31 mouse cellular contexts compared by ENCODE assay signal in genomic region chr4:59645610-59646009, GRCm38 (mm10). TPM values are rescaled to one million over a fixed set of nuclear protein-coding genes. Genes with fewer than 3 reads are reported as not detected.
A peak's percentile ranks its signal among the peaks of the same experiment; 100 is the strongest.
DNase-seq lines count a peak whose midpoint lies in the region; ATAC-seq and TF ChIP-seq lines count a peak whose summit lies in the region.
"Had no signal": no experiment of that assay in that cellular context is flagged by ENCODE, and none has a peak within 500 bp of the region (broad histone marks: within the 10 kb centered on the region; RNA-seq: fewer than 3 reads in every experiment).

No protein-coding gene starts in this region.

- no peak for TF ChIP-seq RAD21 in MEL (IDR thresholded peaks at IDR 0.05; ENCODE audit: low read depth, low read length)

- H3K4me2 ChIP-seq in liver, embryonic 15.5 days, result peak overlapping the region; percentile 58
- no peak overlapping the region for H3K4me2 ChIP-seq in midbrain, embryonic 14.5 days (ENCODE audit: low read length)
- H3K4me2 ChIP-seq in forebrain, embryonic 13.5 days, result no peak overlapping the region
- H3K4me2 ChIP-seq: embryonic facial prominence, embryonic 12.5 days; forebrain, embryonic 12.5 days; intestine, embryonic 15.5 days; limb, embryonic 15.5 days; lung, embryonic 15.5 days; midbrain, embryonic 11.5 days; neural tube, embryonic 13.5 days had no signal

- no peak for TF ChIP-seq EP300 in MEL (IDR thresholded peaks at IDR 0.05; ENCODE audit: low read depth in 1 of 2, low read length in 2 of 2)

- peaks cover 2% of the 10 kb centered on the region; the same call in 1 of the 2 replicates for H3K79me2 ChIP-seq in MEL (ENCODE audit: control insufficient read depth, insufficient read depth, low read length, poor library complexity)

- H3K4me3 ChIP-seq in G1E (ENCODE audit: low read depth, low read length) (peak overlapping the region; percentile 44; the same call in 1 of the 2 replicates), MEL (ENCODE audit: control insufficient read depth in 1 of 2, insufficient read depth in 1 of 2, low read depth in 2 of 2, low read length in 2 of 2) (peak overlapping the region; percentile 32 to 49; a peak in 3 of 4 replicates)
- peak overlapping the region; percentile 32 for H3K4me3 ChIP-seq in liver, embryonic 15.5 days (replicated peaks)
- no peak overlapping the region for H3K4me3 ChIP-seq in midbrain, embryonic 14.5 days (replicated peaks; ENCODE audit: low read depth, low read length)
- no peak overlapping the region for H3K4me3 ChIP-seq in forebrain, embryonic 13.5 days
- H3K4me3 ChIP-seq: embryonic facial prominence, embryonic 12.5 days; forebrain, embryonic 12.5 days; heart, adult 2 months; intestine, embryonic 15.5 days; limb, embryonic 10.5 days; limb, embryonic 15.5 days; lung, embryonic 15.5 days; myocyte; neural tube, embryonic 13.5 days had no signal

- no peak for DNase-seq in G1E (ENCODE audit: low spot score)
- peak; percentile 32 for DNase-seq in MEL (ENCODE audit: low read depth, low spot score)
- peak; percentile 38 for DNase-seq in liver
- DNase-seq in gastrocnemius, postnatal 10 days, result no peak
- DNase-seq in midbrain, embryonic 14.5 days, result no peak
- DNase-seq: adrenal gland, adult 8-10 months; B cell, adult 2 months; cerebellum, adult 11 months; cerebellum, adult 9-10 months; embryo, embryonic 11 days; gastrocnemius, postnatal 36 days; heart, adult 2 months; heart, postnatal 14 days; kidney, adult 9 months; kidney, postnatal 10 days; lung, postnatal 36 days; retina, postnatal 1 day; right cerebral cortex, postnatal 14 days; thymus, postnatal 4 days had no signal

- H3K36me3 ChIP-seq in G1E (replicated peaks) (peaks cover 2% of the 10 kb centered on the region), MEL (ENCODE audit: control insufficient read depth in 1 of 2, insufficient read depth in 2 of 2, low read length in 2 of 2) (peaks cover 0 to 24% of the 10 kb centered on the region in 2 experiments; a peak in 2 of 4 replicates)
- H3K36me3 ChIP-seq in liver, embryonic 15.5 days (replicated peaks), result no peaks in the 10 kb centered on the region
- no peaks in the 10 kb centered on the region for H3K36me3 ChIP-seq in midbrain, embryonic 14.5 days (ENCODE audit: control insufficient read depth, insufficient read depth, low read length)
- H3K36me3 ChIP-seq in forebrain, embryonic 13.5 days (ENCODE audit: poor library complexity, severe bottlenecking), result no peaks in the 10 kb centered on the region
- H3K36me3 ChIP-seq: embryonic facial prominence, embryonic 12.5 days; forebrain, embryonic 12.5 days; intestine, embryonic 15.5 days; limb, embryonic 10.5 days; limb, embryonic 15.5 days; lung, embryonic 15.5 days; neural tube, embryonic 13.5 days had no signal

- peak overlapping the region; percentile 55 for H3K27ac ChIP-seq in MEL (ENCODE audit: control insufficient read depth, low read depth, low read length)
- H3K27ac ChIP-seq in liver, embryonic 15.5 days (replicated peaks), result peak overlapping the region; percentile 86
- H3K27ac ChIP-seq in midbrain, embryonic 14.5 days (replicated peaks; ENCODE audit: low read depth, low read length), result no peak overlapping the region
- no peak overlapping the region for H3K27ac ChIP-seq in forebrain, embryonic 13.5 days
- H3K27ac ChIP-seq: embryonic facial prominence, embryonic 12.5 days; forebrain, embryonic 12.5 days; heart, adult 2 months; hindbrain, postnatal 0 days; intestine, embryonic 15.5 days; limb, embryonic 10.5 days; limb, embryonic 15.5 days; lung, embryonic 15.5 days; neural tube, embryonic 13.5 days had no signal

- H3K4me1 ChIP-seq in G1E (ENCODE audit: insufficient read depth, low read depth, low read length), result peaks cover 84% of the 10 kb centered on the region
- peaks cover 13 to 18% of the 10 kb centered on the region in 2 experiments for H3K4me1 ChIP-seq in MEL (ENCODE audit: control insufficient read depth in 1 of 2, insufficient read depth in 2 of 2, low read length in 2 of 2)
- H3K4me1 ChIP-seq in liver, embryonic 15.5 days (replicated peaks), result peaks cover 80% of the 10 kb centered on the region
- peaks cover 13% of the 10 kb centered on the region; the same call in 1 of the 2 replicates for H3K4me1 ChIP-seq in midbrain, embryonic 14.5 days (ENCODE audit: control insufficient read depth, insufficient read depth, low read length)
- peaks cover 22% of the 10 kb centered on the region for H3K4me1 ChIP-seq in forebrain, embryonic 13.5 days
- H3K4me1 ChIP-seq: embryonic facial prominence, embryonic 12.5 days; intestine, embryonic 15.5 days; limb, embryonic 15.5 days had no signal

- H3K27me3 ChIP-seq in G1E (ENCODE audit: insufficient read depth, low read length) (no peaks in the 10 kb centered on the region), MEL (ENCODE audit: control insufficient read depth in 1 of 2, insufficient read depth in 2 of 2, low read length in 2 of 2) (no peaks in the 10 kb centered on the region)
- no peaks in the 10 kb centered on the region for H3K27me3 ChIP-seq in liver, embryonic 15.5 days
- no peaks in the 10 kb centered on the region for H3K27me3 ChIP-seq in midbrain, embryonic 14.5 days (ENCODE audit: control insufficient read depth, insufficient read depth, low read length)
- H3K27me3 ChIP-seq in forebrain, embryonic 13.5 days, result no peaks in the 10 kb centered on the region
- H3K27me3 ChIP-seq: embryonic facial prominence, embryonic 12.5 days; forebrain, embryonic 12.5 days; intestine, embryonic 15.5 days; limb, embryonic 15.5 days; lung, embryonic 15.5 days; neural tube, embryonic 13.5 days had no signal

- 29% methylated on average over 2 of the region's 2 CpGs for WGBS in liver, embryonic 15.5 days (ENCODE audit: insufficient replicate concordance)
- whole genome bisulfite sequencing in midbrain, embryonic 14.5 days, result 100% methylated on average over 2 of the region's 2 CpGs
- WGBS in forebrain, embryonic 13.5 days, result 98% methylated on average over 2 of the region's 2 CpGs

- peak overlapping the region; percentile 61 for H3K9ac ChIP-seq in MEL (ENCODE audit: control insufficient read depth, low read depth, low read length, poor library complexity, severe bottlenecking)
- H3K9ac ChIP-seq in liver, embryonic 15.5 days, result peak overlapping the region; percentile 35; the same call in 1 of the 2 replicates
- no peak overlapping the region for H3K9ac ChIP-seq in midbrain, embryonic 14.5 days (replicated peaks; ENCODE audit: low read length)
- no peak overlapping the region for H3K9ac ChIP-seq in forebrain, embryonic 13.5 days
- H3K9ac ChIP-seq: embryonic facial prominence, embryonic 12.5 days; forebrain, embryonic 12.5 days; intestine, embryonic 15.5 days; limb, embryonic 15.5 days; lung, embryonic 15.5 days; neural tube, embryonic 13.5 days had no signal

- TF ChIP-seq CTCF in G1E (IDR thresholded peaks at IDR 0.05; ENCODE audit: low read depth, low read length) (no peak), MEL (IDR thresholded peaks at IDR 0.05 in 2 of 3, conservative IDR thresholded peaks at IDR 0.05 in 1 of 3; ENCODE audit: control insufficient read depth in 1 of 3, insufficient read depth in 1 of 3, low read depth in 2 of 3, low read length in 3 of 3, poor library complexity in 1 of 3, severe bottlenecking in 1 of 3) (no peak)

- no peak for ATAC-seq in G1E (ENCODE audit: extremely low read depth, insufficient number of reproducible peaks, low FRiP score, poor library complexity, severe bottlenecking)
- peak; percentile 46 for ATAC-seq in liver, embryonic 15.5 days (ENCODE audit: insufficient read depth)
- ATAC-seq in midbrain, embryonic 14.5 days (ENCODE audit: low FRiP score, low TSS enrichment), result no peak
- ATAC-seq in forebrain, embryonic 13.5 days, result no peak
- ATAC-seq: hindbrain, postnatal 0 days had no signal

- no peaks in the 10 kb centered on the region for H3K9me3 ChIP-seq in G1E (replicated peaks)
- H3K9me3 ChIP-seq in MEL (replicated peaks; ENCODE audit: insufficient read depth, low read length), result no peaks in the 10 kb centered on the region
- no peaks in the 10 kb centered on the region for H3K9me3 ChIP-seq in liver, embryonic 15.5 days (replicated peaks)
- H3K9me3 ChIP-seq in midbrain, embryonic 14.5 days (ENCODE audit: control insufficient read depth, low read length), result no peaks in the 10 kb centered on the region
- H3K9me3 ChIP-seq in forebrain, embryonic 13.5 days (replicated peaks), result no peaks in the 10 kb centered on the region
- H3K9me3 ChIP-seq: embryonic facial prominence, embryonic 12.5 days; forebrain, embryonic 12.5 days; intestine, embryonic 15.5 days; limb, embryonic 10.5 days; limb, embryonic 15.5 days; lung, embryonic 15.5 days; neural tube, embryonic 13.5 days had no signal

- TF ChIP-seq POLR2A in MEL (IDR thresholded peaks at IDR 0.05; ENCODE audit: control insufficient read depth in 1 of 2, insufficient read depth in 1 of 2, low read depth in 1 of 2, low read length in 2 of 2, poor library complexity in 1 of 2), result no peak

TF ChIP-seq in MEL, 35 proteins besides CTCF, POLR2A, EP300 and RAD21 (continues in another document):
- TF ChIP-seq POLR2AphosphoS2 (IDR thresholded peaks at IDR 0.05; ENCODE audit: low read length) (no peak), TBP (IDR thresholded peaks at IDR 0.05; ENCODE audit: low read depth, low read length) (no peak), E2F4 (IDR thresholded peaks at IDR 0.05; ENCODE audit: borderline replicate concordance, low read depth, low read length) (no peak), MAX (IDR thresholded peaks at IDR 0.05; ENCODE audit: low read length) (no peak), BHLHE40 (IDR thresholded peaks at IDR 0.05; ENCODE audit: borderline replicate concordance, low read depth, low read length) (no peak), KAT2A (conservative IDR thresholded peaks at IDR 0.05; ENCODE audit: low read depth, low read length) (no peak), HCFC1 (IDR thresholded peaks at IDR 0.05; ENCODE audit: low read depth, low read length) (no peak), CHD1 (IDR thresholded peaks at IDR 0.05; ENCODE audit: low read depth, low read length) (no peak), ZNF384 (IDR thresholded peaks at IDR 0.05; ENCODE audit: low read depth, low read length) (no peak), ZC3H11A (IDR thresholded peaks at IDR 0.05; ENCODE audit: low read depth, low read length) (no peak), JUND (IDR thresholded peaks at IDR 0.05; ENCODE audit: low read depth, low read length) (no peak), NRF1 (IDR thresholded peaks at IDR 0.05; ENCODE audit: insufficient read depth, low read depth, low read length, poor library complexity, severe bottlenecking) (no peak)

RNA-seq across cellular contexts. Expression of gene E130308A19Rik, which starts 19.6 kb away (rescaled TPM):
- total RNA-seq in G1E (2014; fragmentation: Nextera tagmentation) (30.8 and 33.8 TPM in 2 replicates), G1E (2017) (7.0 and 8.1 TPM in 2 replicates), MEL (2012; rRNA removed) (4.0 and 5.6 TPM in 2 replicates)
- polyA plus RNA-seq in G1E (2012) (6.1 and 7.5 TPM in 2 replicates), MEL (2012; ENCODE audit: insufficient read depth in 1 of 2, insufficient read length in 2 of 2, low read depth in 1 of 2, low replicate concordance in 2 of 2, missing spikeins in 1 of 2) (10 to 100 TPM in 1 of 2 experiments, not detected in 1; 12.5 TPM)
- polyA plus RNA-seq in liver, embryonic 15.5 days (2015; fragmentation: Nextera tagmentation; extraction: Ambion mirVana), result 9.8 and 9.9 TPM in 2 replicates
- total RNA-seq in gastrocnemius, postnatal 10 days (2021), result 1 to 10 TPM; 7.0 to 7.7 TPM
- 50.9 and 62.2 TPM in 2 replicates for polyA plus RNA-seq in midbrain, embryonic 14.5 days (2014; fragmentation: Nextera tagmentation; extraction: Ambion mirVana)
- polyA plus RNA-seq in forebrain, embryonic 13.5 days (2015; fragmentation: Nextera tagmentation; extraction: Ambion mirVana), result 39.7 and 42.0 TPM in 2 replicates

Comparison
In these comparisons a context has a peak if more than half of its experiments do, and no peak if none do; other contexts are left out.
1. DNase-seq: peak in MEL (single experiment) and liver (single experiment); none in G1E (single experiment), gastrocnemius, postnatal 10 days (single experiment) and midbrain, embryonic 14.5 days (single experiment).
2. H3K4me3 ChIP-seq: peak in G1E (single experiment), MEL (2 of 2) and liver, embryonic 15.5 days (single experiment); none in midbrain, embryonic 14.5 days (single experiment) and forebrain, embryonic 13.5 days (single experiment).
3. H3K27ac ChIP-seq: peak in MEL (single experiment) and liver, embryonic 15.5 days (single experiment); none in midbrain, embryonic 14.5 days (single experiment) and forebrain, embryonic 13.5 days (single experiment).
4. H3K9ac ChIP-seq: peak in MEL (single experiment) and liver, embryonic 15.5 days (single experiment); none in midbrain, embryonic 14.5 days (single experiment) and forebrain, embryonic 13.5 days (single experiment).